In genomic region chr16:92158021-92158455, GRCm38 (mm10) we compare ENCODE assay signal across 8 mouse cellular contexts.
DNase-seq lines count a peak whose midpoint lies in the region; ATAC-seq lines count a peak whose summit lies in the region.

No protein-coding gene starts in this region.

- WGBS in heart, embryonic 10.5 days: 4% methylated on average over 14 of the region's 14 CpGs
- WGBS in kidney, embryonic 14.5 days: 2% methylated on average over 14 of the region's 14 CpGs
- WGBS in limb, embryonic 12.5 days: 3% methylated on average over 14 of the region's 14 CpGs
- 1% methylated on average over 14 of the region's 14 CpGs for WGBS in midbrain, embryonic 14.5 days

- no peaks in the 10 kb centered on the region for H3K9me3 ChIP-seq in heart, embryonic 10.5 days
- no peaks in the 10 kb centered on the region for H3K9me3 ChIP-seq in kidney, embryonic 14.5 days (ENCODE audit: control insufficient read depth, low read length)
- H3K9me3 ChIP-seq in limb, embryonic 12.5 days: no peaks in the 10 kb centered on the region
- H3K9me3 ChIP-seq in midbrain, embryonic 14.5 days (ENCODE audit: control insufficient read depth, low read length): no peaks in the 10 kb centered on the region

- peak; percentile 50 to 62 for DNase-seq in adrenal gland, postnatal 36 days
- DNase-seq in embryo, embryonic 10.5 days (ENCODE audit: low spot score): peak; percentile 66
- DNase-seq in heart, embryonic 10.5 days (ENCODE audit: low spot score): no peak
- DNase-seq in midbrain, embryonic 14.5 days: peak; percentile 82
- no peak for DNase-seq in thymus, adult 18-20 months
- DNase-seq in B cell, adult 2 months: no peak

- peak overlapping the region; percentile 60 for H3K9ac ChIP-seq in kidney, embryonic 14.5 days (ENCODE audit: low read depth, low read length)
- peak overlapping the region; percentile 57 for H3K9ac ChIP-seq in limb, embryonic 12.5 days (replicated peaks)
- H3K9ac ChIP-seq in midbrain, embryonic 14.5 days (replicated peaks; ENCODE audit: low read length): peak overlapping the region; percentile 64

- peak; percentile 68 for ATAC-seq in kidney, embryonic 14.5 days (ENCODE audit: low FRiP score, low TSS enrichment)
- peak; percentile 70 for ATAC-seq in limb, embryonic 12.5 days (ENCODE audit: insufficient number of reproducible peaks, insufficient read depth, low FRiP score, low TSS enrichment, low read depth)
- peak; percentile 67; the same call in 1 of the 2 replicates for ATAC-seq in midbrain, embryonic 14.5 days (ENCODE audit: low FRiP score, low TSS enrichment)

- H3K27me3 ChIP-seq in heart, embryonic 10.5 days (ENCODE audit: insufficient read depth, poor library complexity, severe bottlenecking): 0 out of 2 replicates have a peak, but pooled peaks cover 15% of the 10 kb centered on the region
- no peaks in the 10 kb centered on the region for H3K27me3 ChIP-seq in kidney, embryonic 14.5 days (ENCODE audit: control insufficient read depth, insufficient read depth, low read length)
- H3K27me3 ChIP-seq in limb, embryonic 12.5 days: peaks cover 5% of the 10 kb centered on the region; the same call in 1 of the 2 replicates
- H3K27me3 ChIP-seq in midbrain, embryonic 14.5 days (ENCODE audit: control insufficient read depth, insufficient read depth, low read length): no peaks in the 10 kb centered on the region

- peaks cover 20% of the 10 kb centered on the region for H3K4me1 ChIP-seq in heart, embryonic 10.5 days
- peaks cover 6% of the 10 kb centered on the region for H3K4me1 ChIP-seq in kidney, embryonic 14.5 days (ENCODE audit: control insufficient read depth, insufficient read depth, low read length)
- H3K4me1 ChIP-seq in limb, embryonic 12.5 days (replicated peaks): peaks cover 26% of the 10 kb centered on the region
- peaks cover 11% of the 10 kb centered on the region; the same call in 1 of the 2 replicates for H3K4me1 ChIP-seq in midbrain, embryonic 14.5 days (ENCODE audit: control insufficient read depth, insufficient read depth, low read length)

- peak overlapping the region; percentile 68 for H3K4me3 ChIP-seq in heart, embryonic 10.5 days
- H3K4me3 ChIP-seq in kidney, embryonic 14.5 days (ENCODE audit: low read length): peak overlapping the region; percentile 46
- peak overlapping the region; percentile 49 for H3K4me3 ChIP-seq in limb, embryonic 12.5 days (replicated peaks)
- H3K4me3 ChIP-seq in midbrain, embryonic 14.5 days (replicated peaks; ENCODE audit: low read depth, low read length): peak overlapping the region; percentile 48

- peak overlapping the region; percentile 89 for H3K27ac ChIP-seq in heart, embryonic 10.5 days
- H3K27ac ChIP-seq in kidney, embryonic 14.5 days (ENCODE audit: low read depth, low read length): peak overlapping the region; percentile 48; the same call in 1 of the 2 replicates
- peak overlapping the region; percentile 79 for H3K27ac ChIP-seq in limb, embryonic 12.5 days
- peak overlapping the region; percentile 78 for H3K27ac ChIP-seq in midbrain, embryonic 14.5 days (replicated peaks; ENCODE audit: low read depth, low read length)

- peak overlapping the region; percentile 95 for H3K4me2 ChIP-seq in kidney, embryonic 14.5 days (replicated peaks; ENCODE audit: low read depth, low read length)
- peak overlapping the region; percentile 86 for H3K4me2 ChIP-seq in limb, embryonic 12.5 days
- peak overlapping the region; percentile 94 for H3K4me2 ChIP-seq in midbrain, embryonic 14.5 days (ENCODE audit: low read length)

- no peaks in the 10 kb centered on the region for H3K36me3 ChIP-seq in heart, embryonic 10.5 days
- no peaks in the 10 kb centered on the region for H3K36me3 ChIP-seq in kidney, embryonic 14.5 days (ENCODE audit: control insufficient read depth, insufficient read depth, low read length)
- no peaks in the 10 kb centered on the region for H3K36me3 ChIP-seq in limb, embryonic 12.5 days
- no peaks in the 10 kb centered on the region for H3K36me3 ChIP-seq in midbrain, embryonic 14.5 days (ENCODE audit: control insufficient read depth, insufficient read depth, low read length)

Comparison
In these comparisons a context has a peak if more than half of its experiments do, and no peak if none do; other contexts are left out.
1. DNase-seq: peak in adrenal gland, postnatal 36 days (2 of 2), embryo, embryonic 10.5 days (single experiment) and midbrain, embryonic 14.5 days (single experiment); none in heart, embryonic 10.5 days (single experiment), thymus, adult 18-20 months (0 of 2) and B cell, adult 2 months (0 of 2).
2. Peak in every context shown above with its lines, with median percentiles within 50 percentile points of each other: H3K27ac ChIP-seq, H3K4me3 ChIP-seq, ATAC-seq, H3K4me2 ChIP-seq and H3K9ac ChIP-seq.